9 mouse cellular contexts compared by ENCODE assay signal in genomic region chr15:57589404-57590377, GRCm38 (mm10).
DNase-seq lines count a peak whose midpoint lies in the region; ATAC-seq lines count a peak whose summit lies in the region.
"Had no signal": no experiment of that assay in that cellular context is flagged by ENCODE, and none has a peak within 500 bp of the region (broad histone marks: within the 10 kb centered on the region; RNA-seq: fewer than 3 reads in every experiment).

No protein-coding gene starts in this region.

- no peak overlapping the region for H3K27ac ChIP-seq in lung, embryonic 16.5 days (ENCODE audit: low read length)
- peak overlapping the region; percentile 75 for H3K27ac ChIP-seq in embryonic facial prominence, embryonic 10.5 days (replicated peaks)
- 0 out of 2 replicates have a peak overlapping the region, but pooled peaks have one; percentile 4 for H3K27ac ChIP-seq in intestine, embryonic 16.5 days (ENCODE audit: low read length)
- H3K27ac ChIP-seq: lung, embryonic 15.5 days had no signal

- no peaks in the 10 kb centered on the region for H3K9me3 ChIP-seq in lung, embryonic 16.5 days (ENCODE audit: control insufficient read depth, low read length)
- H3K9me3 ChIP-seq in embryonic facial prominence, embryonic 10.5 days = no peaks in the 10 kb centered on the region
- no peaks in the 10 kb centered on the region for H3K9me3 ChIP-seq in intestine, embryonic 16.5 days (ENCODE audit: control insufficient read depth, low read length)
- H3K9me3 ChIP-seq: lung, embryonic 15.5 days had no signal

- no peaks in the 10 kb centered on the region for H3K27me3 ChIP-seq in lung, embryonic 16.5 days (ENCODE audit: control insufficient read depth, insufficient read depth, low read depth, low read length)
- H3K27me3 ChIP-seq in embryonic facial prominence, embryonic 10.5 days (replicated peaks; ENCODE audit: low read depth, poor library complexity, severe bottlenecking) = no peaks in the 10 kb centered on the region
- no peaks in the 10 kb centered on the region for H3K27me3 ChIP-seq in intestine, embryonic 16.5 days (replicated peaks; ENCODE audit: control insufficient read depth, insufficient read depth, low read length)
- H3K27me3 ChIP-seq: lung, embryonic 15.5 days had no signal

- no peak overlapping the region for H3K4me2 ChIP-seq in lung, embryonic 16.5 days (ENCODE audit: low read depth, low read length)
- H3K4me2 ChIP-seq in intestine, embryonic 16.5 days (ENCODE audit: low read depth, low read length) = no peak overlapping the region
- H3K4me2 ChIP-seq: lung, embryonic 15.5 days had no signal

- H3K36me3 ChIP-seq in lung, embryonic 16.5 days (ENCODE audit: control insufficient read depth, insufficient read depth, low read length) = no peaks in the 10 kb centered on the region
- no peaks in the 10 kb centered on the region for H3K36me3 ChIP-seq in embryonic facial prominence, embryonic 10.5 days (replicated peaks)
- no peaks in the 10 kb centered on the region for H3K36me3 ChIP-seq in intestine, embryonic 16.5 days (ENCODE audit: control insufficient read depth, insufficient read depth, low read length)
- H3K36me3 ChIP-seq: lung, embryonic 15.5 days had no signal

- 31% methylated on average over 10 of the region's 12 CpGs for WGBS in lung, embryonic 16.5 days
- WGBS in embryonic facial prominence, embryonic 10.5 days = 34% methylated on average over 11 of the region's 12 CpGs
- WGBS in intestine, embryonic 16.5 days = 35% methylated on average over 10 of the region's 12 CpGs

- DNase-seq in lung, postnatal 10 days = no peak
- DNase-seq in embryonic facial prominence, embryonic 10.5 days (ENCODE audit: low spot score) = peak; percentile 90
- DNase-seq in neural tube, embryonic 10.5 days (ENCODE audit: extremely low spot score, low spot score) = peak; percentile 55
- DNase-seq in layer of hippocampus, postnatal 25 days (ENCODE audit: extremely low spot score in 1 of 2, low spot score in 1 of 2) = no peak
- DNase-seq in spleen, postnatal 36 days (ENCODE audit: low spot score in 2 of 2) = no peak
- no peak for DNase-seq in ovary, adult 18-20 months (ENCODE audit: low spot score)

- ATAC-seq in lung, embryonic 16.5 days (ENCODE audit: low read depth) = peak; percentile 26; the same call in 1 of the 2 replicates
- peak; percentile 72 for ATAC-seq in intestine, embryonic 16.5 days

- H3K4me3 ChIP-seq in lung, embryonic 16.5 days (ENCODE audit: low read length) = no peak overlapping the region
- peak overlapping the region; percentile 21; the same call in 1 of the 2 replicates for H3K4me3 ChIP-seq in embryonic facial prominence, embryonic 10.5 days
- H3K4me3 ChIP-seq in intestine, embryonic 16.5 days (ENCODE audit: low read length) = no peak overlapping the region
- H3K4me3 ChIP-seq: lung, embryonic 15.5 days had no signal

- peaks cover 3% of the 10 kb centered on the region for H3K4me1 ChIP-seq in lung, embryonic 16.5 days (replicated peaks; ENCODE audit: control insufficient read depth, insufficient read depth, low read length)
- peaks cover 40% of the 10 kb centered on the region for H3K4me1 ChIP-seq in embryonic facial prominence, embryonic 10.5 days
- no peaks in the 10 kb centered on the region for H3K4me1 ChIP-seq in intestine, embryonic 16.5 days (ENCODE audit: control insufficient read depth, insufficient read depth, low read length)

- no peak overlapping the region for H3K9ac ChIP-seq in lung, embryonic 16.5 days (ENCODE audit: low read length)
- H3K9ac ChIP-seq in intestine, embryonic 16.5 days (ENCODE audit: low read depth, low read length) = no peak overlapping the region
- H3K9ac ChIP-seq: lung, embryonic 15.5 days had no signal

Comparison
In these comparisons a context has a peak if more than half of its experiments do, and no peak if none do; other contexts are left out.
1. DNase-seq: peak in embryonic facial prominence, embryonic 10.5 days (single experiment) and neural tube, embryonic 10.5 days (single experiment); none in lung, postnatal 10 days (single experiment), layer of hippocampus, postnatal 25 days (0 of 2), spleen, postnatal 36 days (0 of 2) and ovary, adult 18-20 months (single experiment).